Mouse (Mus musculus) heart, postnatal 25 days (tissue): ENCODE measurements around the gene Engase. TPM values are rescaled to one million over a fixed set of nuclear protein-coding genes. Genes with fewer than 3 reads are reported as not detected.

ENCODE experiments used
- DNase-seq: peaks from one replicate; pipeline ENCODE4 v3.0.0; 2022; ENCODE audit warnings: low spot score
- intact Hi-C: fragments of 180-260 bp; cut with DNase I; formaldehyde crosslinking; loops from one replicate; pipeline ENCODE4 v1.15.1; 2025
- total RNA-seq, 2 experiments: library from RNA; stranded (reverse); gene quantifications; 2 replicates each; pipeline ENCODE4 v1.2.3; 2021

Gene Engase
- total RNA-seq, 2 experiments from 2014 or later = 5.7 to 6.3 TPM

- peak; percentile 33 for DNase-seq
- intact Hi-C loops = no loop called here
Observed at GRCm38 (mm10) chr11:118518743-118519142, 42.1 kb downstream of the Engase start.

- intact Hi-C loops = no loop called here
- DNase-seq = no peak
Observed at GRCm38 (mm10) chr11:118520251-118520650, 43.6 kb downstream of the Engase start.

- intact Hi-C loops = no loop called here
- DNase-seq = no peak
Observed at GRCm38 (mm10) chr11:118520932-118521331, 44.3 kb downstream of the Engase start.

- DNase-seq = no peak
- intact Hi-C loops = no loop called here
Observed at GRCm38 (mm10) chr11:118523496-118524145, 47.0 kb downstream of the Engase start.

- no peak for DNase-seq
- intact Hi-C loops = no loop called here
Observed at GRCm38 (mm10) chr11:118525059-118525458, 48.4 kb downstream of the Engase start.

GRCm38 (mm10) chr11:118528761-118529160, 52.1 kb downstream of the Engase start:
- DNase-seq = no peak
- intact Hi-C loops = no loop called here

GRCm38 (mm10) chr11:118530313-118530712, 53.7 kb downstream of the Engase start:
- intact Hi-C loops = no loop called here
- DNase-seq = no peak

- intact Hi-C loops = no loop called here
- DNase-seq = no peak
Observed at GRCm38 (mm10) chr11:118534382-118535092, 57.9 kb downstream of the Engase start.

- DNase-seq = no peak
- intact Hi-C loops = no loop called here
Observed at GRCm38 (mm10) chr11:118538008-118538407, 61.4 kb downstream of the Engase start.

Other genes starting within 250 kb of the Engase start
- gene Cyth1, start 228.2 kb upstream of the Engase start, total RNA-seq = 10 to 100 TPM; 48.9 to 53.8 TPM
- gene Usp36, start 186.6 kb upstream of the Engase start, total RNA-seq = 10 to 100 TPM; 12.0 to 14.5 TPM
- gene Cep295nl, start 134.3 kb upstream of the Engase start, total RNA-seq = 1 to 10 TPM in 1 of 2 experiments, under 1 TPM in 1; 0.84 to 1.1 TPM
- gene Timp2, start 121.1 kb upstream of the Engase start, total RNA-seq = 100 to 1,000 TPM; 121 to 138 TPM
- gene Lgals3bp, start 74.7 kb upstream of the Engase start, total RNA-seq = 10 to 100 TPM; 19.2 to 24.0 TPM
- gene Cant1, start 57.7 kb upstream of the Engase start, total RNA-seq = 10 to 100 TPM; 16.0 to 17.2 TPM
- gene C1qtnf1, start 48.6 kb upstream of the Engase start, total RNA-seq = 10 to 100 TPM; 17.7 to 31.0 TPM